17 mouse cellular contexts compared by ENCODE assay signal in the genomic region with DNA sequence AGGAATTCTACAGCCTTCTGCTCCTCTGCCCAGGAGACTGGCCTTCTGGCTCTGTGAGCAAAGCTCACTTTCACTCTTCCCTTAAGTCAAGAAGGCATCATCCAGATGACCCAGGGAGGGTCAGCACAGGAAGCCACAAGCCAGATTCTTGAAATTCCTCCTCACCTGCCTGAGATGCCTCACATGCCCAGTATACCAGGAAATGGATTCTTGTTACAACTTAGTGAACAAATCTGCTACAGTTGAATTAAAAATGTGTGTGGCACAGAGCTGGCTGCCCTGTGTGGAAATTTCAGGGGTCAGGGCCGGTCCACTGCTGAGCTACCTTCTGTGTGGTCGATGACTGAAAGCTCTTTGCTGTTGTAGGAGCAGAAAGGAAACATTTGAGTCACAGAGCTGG. TPM values are rescaled to one million over a fixed set of nuclear protein-coding genes. Genes with fewer than 3 reads are reported as not detected.
DNase-seq lines count a peak whose midpoint lies in the region; ATAC-seq and TF ChIP-seq lines count a peak whose summit lies in the region.
"Had no signal": no experiment of that assay in that cellular context is flagged by ENCODE, and none has a peak within 500 bp of the region (broad histone marks: within the 10 kb centered on the region; RNA-seq: fewer than 3 reads in every experiment).

No protein-coding gene starts in this region.

- H3K9ac ChIP-seq in kidney, embryonic 16.5 days (replicated peaks; ENCODE audit: low read length) = no peak overlapping the region
- H3K9ac ChIP-seq: hindbrain, embryonic 12.5 days had no signal

- no peaks in the 10 kb centered on the region for H3K36me3 ChIP-seq in kidney, embryonic 16.5 days (ENCODE audit: insufficient read depth, low read length)
- H3K36me3 ChIP-seq in myocyte (ENCODE audit: control insufficient read depth, insufficient read depth) = no peaks in the 10 kb centered on the region
- H3K36me3 ChIP-seq: hindbrain, embryonic 12.5 days had no signal

- H3K9me3 ChIP-seq in kidney, embryonic 16.5 days (ENCODE audit: low read length) = no peaks in the 10 kb centered on the region
- H3K9me3 ChIP-seq: hindbrain, embryonic 12.5 days had no signal

- H3K27ac ChIP-seq in kidney, embryonic 16.5 days (ENCODE audit: low read length) = peak overlapping the region; percentile 40
- H3K27ac ChIP-seq: hindbrain, embryonic 12.5 days had no signal

- no peaks in the 10 kb centered on the region for H3K27me3 ChIP-seq in kidney, embryonic 16.5 days (ENCODE audit: insufficient read depth, low read length)
- H3K27me3 ChIP-seq in myocyte (ENCODE audit: control insufficient read depth, insufficient read depth, insufficient read length) = no peaks in the 10 kb centered on the region
- H3K27me3 ChIP-seq: CH12.LX; hindbrain, embryonic 12.5 days had no signal

- intact Hi-C loops in heart, postnatal 25 days (cut with DNase I) = no loop called here

- DNase-seq in kidney, adult 8-10 months = peak; percentile 7 to 45
- DNase-seq in kidney, postnatal 4 days = no peak
- peak; percentile 34 for DNase-seq in embryo, embryonic 10.5 days (ENCODE audit: low spot score)
- no peak for DNase-seq in layer of hippocampus, adult 9-11 months
- no peak for DNase-seq in heart, postnatal 25 days (ENCODE audit: low spot score)
- no peak for DNase-seq in liver
- DNase-seq: cerebellum, postnatal 36 days had no signal

- no peak overlapping the region for H3K4me2 ChIP-seq in kidney, embryonic 16.5 days (replicated peaks; ENCODE audit: low read depth, low read length)
- peak overlapping the region; percentile 4 for H3K4me2 ChIP-seq in myocyte (ENCODE audit: low read depth)
- H3K4me2 ChIP-seq: hindbrain, embryonic 12.5 days had no signal

- no peak overlapping the region for H3ac ChIP-seq in myocyte (ENCODE audit: control insufficient read depth, insufficient read length)

- ATAC-seq in kidney, embryonic 16.5 days (ENCODE audit: low FRiP score, low TSS enrichment) = 0 out of 2 replicates have a peak, but pooled peaks have one; percentile 50
- ATAC-seq: activated CD4-positive, CD25-positive, alpha-beta regulatory T cell, adult 4 months; forebrain, embryonic 16.5 days had no signal

- 69% methylated on average over 2 of the region's 2 CpGs for WGBS in kidney, embryonic 16.5 days

- peaks cover 9% of the 10 kb centered on the region; the same call in 1 of the 2 replicates for H3K4me1 ChIP-seq in kidney, embryonic 16.5 days (ENCODE audit: insufficient read depth, low read length)

- H3K79me2 ChIP-seq in myocyte (ENCODE audit: control insufficient read depth, insufficient read depth) = no peaks in the 10 kb centered on the region

- TF ChIP-seq POLR2A in myocyte (IDR thresholded peaks at IDR 0.05; ENCODE audit: insufficient read length, low read depth) = no peak

- no peak overlapping the region for H3K4me3 ChIP-seq in kidney, embryonic 16.5 days (ENCODE audit: low read length)
- H3K4me3 ChIP-seq in myocyte = no peak overlapping the region
- H3K4me3 ChIP-seq: hindbrain, embryonic 12.5 days had no signal

TF ChIP-seq in myocyte, 11 proteins besides CTCF, POLR2A, EP300 and RAD21:
- peak in 1 of 3 experiments; percentile 2 for TF ChIP-seq MYOG (IDR thresholded peaks at IDR 0.05; ENCODE audit: control insufficient read depth in 1 of 3, insufficient read depth in 1 of 3, insufficient read length in 2 of 3, low read depth in 2 of 3)
- no peak for TF ChIP-seq POLR2AphosphoS2 (IDR thresholded peaks at IDR 0.05; ENCODE audit: insufficient read length, low read depth)
- TF ChIP-seq MYOD1 (IDR thresholded peaks at IDR 0.05; ENCODE audit: control insufficient read depth in 1 of 3, insufficient read length in 2 of 3, low read depth in 2 of 3) = no peak
- no peak for TF ChIP-seq CEBPB (IDR thresholded peaks at IDR 0.05; ENCODE audit: insufficient read depth, poor library complexity, severe bottlenecking)
- no peak for TF ChIP-seq E2F4 (IDR thresholded peaks at IDR 0.05; ENCODE audit: insufficient read depth)
- no peak for TF ChIP-seq REST (IDR thresholded peaks at IDR 0.05; ENCODE audit: insufficient read depth, insufficient read length)

RNA-seq across cellular contexts. Expression of a gene that starts 27.4 kb away (rescaled TPM):
- not detected in 2 replicates for polyA plus RNA-seq in kidney, embryonic 16.5 days (2015; fragmentation: Nextera tagmentation; extraction: Ambion mirVana)
- polyA plus RNA-seq in myocyte (2012; fragmentation: generic; extraction: Trizol) = not detected
- not detected for total RNA-seq in heart, postnatal 25 days (2021)
- total RNA-seq: CH12.LX; granulocyte monocyte progenitor cell, adult 5-6 weeks; layer of hippocampus, adult 18-20 months; left cerebral cortex, postnatal 36 days had no signal
- polyA plus RNA-seq: activated CD4-positive, CD25-positive, alpha-beta regulatory T cell, adult 4 months; brain, embryonic 14.5 days; forebrain, embryonic 16.5 days; hindbrain, embryonic 12.5 days had no signal

Comparison
In these comparisons a context has a peak if more than half of its experiments do, and no peak if none do; other contexts are left out.
1. DNase-seq: peak in kidney, adult 8-10 months (2 of 2) and embryo, embryonic 10.5 days (single experiment); none in kidney, postnatal 4 days (0 of 2), layer of hippocampus, adult 9-11 months (single experiment), heart, postnatal 25 days (single experiment) and liver (single experiment).